Mouse (Mus musculus) lung, postnatal 0 days (tissue): ENCODE measurements around the gene Ror2.

Experiments
- CTCF ChIP-seq: IDR thresholded peaks from 2 replicates; pipeline ENCODE4 v1.5.1; 2016; ENCODE audit warnings: antibody characterized with exemption, mild to moderate bottlenecking
- EP300 ChIP-seq: IDR thresholded peaks from 2 replicates; pipeline ENCODE4 v1.6.1; 2016; ENCODE audit warnings: antibody characterized with exemption, mild to moderate bottlenecking, control low read depth

- TF ChIP-seq CTCF (no peak), EP300 (no peak)
Observed at GRCm38 (mm10) chr13:53130567-53130966, 155.4 kb downstream of the Ror2 start.
